Mouse (Mus musculus): ENCODE results near the gene Fgf12. TPM values are rescaled to one million over a fixed set of nuclear protein-coding genes. Genes with fewer than 3 reads are reported as not detected.

Gene Fgf12
- total and polyA plus RNA-seq, 2 experiments from 2014 or later: 5.2 to 44.8 TPM

- H3K36me3 ChIP-seq (replicated peaks; ENCODE audit: control insufficient read depth, insufficient read depth, low read length): no peaks in the 10 kb centered on the region
- TF ChIP-seq CTCF (IDR thresholded peaks at IDR 0.05; ENCODE audit: low read depth) (no peak), EP300 (IDR thresholded peaks at IDR 0.05; ENCODE audit: low read depth) (no peak)
- 1% methylated on average over 46 of the region's 51 CpGs for WGBS
- H3K27me3 ChIP-seq (ENCODE audit: control insufficient read depth, insufficient read depth, low read length): peaks cover 55% of the 10 kb centered on the region
- H3K9ac ChIP-seq (replicated peaks; ENCODE audit: low read depth, low read length): no peak overlapping the region
- peak overlapping the region; percentile 74 for H3K4me3 ChIP-seq (ENCODE audit: low read depth, low read length)
- H3K4me1 ChIP-seq (ENCODE audit: control insufficient read depth, insufficient read depth): peaks cover 3% of the 10 kb centered on the region; the same call in 1 of the 2 replicates
- H3K9me3 ChIP-seq (replicated peaks; ENCODE audit: control insufficient read depth, low read length): no peaks in the 10 kb centered on the region
- peak overlapping the region; percentile 100 for H3K4me2 ChIP-seq (ENCODE audit: low read depth, low read length)
- DNase-seq (ENCODE audit: low spot score) (peak; percentile 8), ATAC-seq (ENCODE audit: insufficient read depth, low read depth) (peak; percentile 41; the same call in 1 of the 2 replicates)
- no peak overlapping the region for H3K27ac ChIP-seq (ENCODE audit: low read depth)
Observed at GRCm38 (mm10) chr16:28444993-28445799, 307.7 kb downstream of the Fgf12 start.

GRCm38 (mm10) chr16:28421617-28422016 is 331.3 kb downstream of the Fgf12 start:
- Histone ChIP-seq H3K4me3 (ENCODE audit: low read depth, low read length) (no peak overlapping the region), H3K9me3 (replicated peaks; ENCODE audit: control insufficient read depth, low read length) (no peaks in the 10 kb centered on the region), H3K4me1 (ENCODE audit: control insufficient read depth, insufficient read depth) (no peaks in the 10 kb centered on the region), H3K27me3 (ENCODE audit: control insufficient read depth, insufficient read depth, low read length) (no peaks in the 10 kb centered on the region), H3K9ac (replicated peaks; ENCODE audit: low read depth, low read length) (no peak overlapping the region), H3K27ac (ENCODE audit: low read depth) (no peak overlapping the region), H3K36me3 (replicated peaks; ENCODE audit: control insufficient read depth, insufficient read depth, low read length) (no peaks in the 10 kb centered on the region), H3K4me2 (ENCODE audit: low read depth, low read length) (no peak overlapping the region)
- no peak for TF ChIP-seq CTCF (IDR thresholded peaks at IDR 0.05; ENCODE audit: low read depth)
- ATAC-seq (ENCODE audit: insufficient read depth, low read depth) (no peak), DNase-seq (ENCODE audit: low spot score) (no peak)
- WGBS: 83% methylated on average over 1 of the region's 1 CpGs

- TF ChIP-seq EP300 (IDR thresholded peaks at IDR 0.05; ENCODE audit: low read depth) (no peak), CTCF (IDR thresholded peaks at IDR 0.05; ENCODE audit: low read depth) (no peak)
- no peaks in the 10 kb centered on the region for H3K4me1 ChIP-seq (ENCODE audit: control insufficient read depth, insufficient read depth)
- DNase-seq (ENCODE audit: low spot score) (no peak), ATAC-seq (ENCODE audit: insufficient read depth, low read depth) (no peak)
- H3K27ac ChIP-seq (ENCODE audit: low read depth): no peak overlapping the region
- H3K4me2 ChIP-seq (ENCODE audit: low read depth, low read length): no peak overlapping the region
- H3K27me3 ChIP-seq (ENCODE audit: control insufficient read depth, insufficient read depth, low read length): no peaks in the 10 kb centered on the region
- no peak overlapping the region for H3K9ac ChIP-seq (replicated peaks; ENCODE audit: low read depth, low read length)
- 49% methylated on average over 3 of the region's 3 CpGs for WGBS
- no peak overlapping the region for H3K4me3 ChIP-seq (ENCODE audit: low read depth, low read length)
- no peaks in the 10 kb centered on the region for H3K9me3 ChIP-seq (replicated peaks; ENCODE audit: control insufficient read depth, low read length)
- no peaks in the 10 kb centered on the region for H3K36me3 ChIP-seq (replicated peaks; ENCODE audit: control insufficient read depth, insufficient read depth, low read length)
Observed at GRCm38 (mm10) chr16:28419693-28420299, 333.1 kb downstream of the Fgf12 start.

- no peaks in the 10 kb centered on the region for H3K27me3 ChIP-seq (ENCODE audit: control insufficient read depth, insufficient read depth, low read length)
Observed at GRCm38 (mm10) chr16:28411210-28411817, 341.6 kb downstream of the Fgf12 start.

GRCm38 (mm10) chr16:28408294-28408693 is 344.6 kb downstream of the Fgf12 start:
- Histone ChIP-seq H3K9ac (replicated peaks; ENCODE audit: low read depth, low read length) (no peak overlapping the region), H3K27ac (ENCODE audit: low read depth) (no peak overlapping the region), H3K4me3 (ENCODE audit: low read depth, low read length) (no peak overlapping the region), H3K36me3 (replicated peaks; ENCODE audit: control insufficient read depth, insufficient read depth, low read length) (no peaks in the 10 kb centered on the region), H3K4me2 (ENCODE audit: low read depth, low read length) (no peak overlapping the region), H3K27me3 (ENCODE audit: control insufficient read depth, insufficient read depth, low read length) (no peaks in the 10 kb centered on the region), H3K4me1 (ENCODE audit: control insufficient read depth, insufficient read depth) (no peaks in the 10 kb centered on the region), H3K9me3 (replicated peaks; ENCODE audit: control insufficient read depth, low read length) (no peaks in the 10 kb centered on the region)
- DNase-seq (ENCODE audit: low spot score) (no peak), ATAC-seq (ENCODE audit: insufficient read depth, low read depth) (no peak)
- WGBS: 64% methylated on average over 7 of the region's 7 CpGs
- no peak for TF ChIP-seq EP300 (IDR thresholded peaks at IDR 0.05; ENCODE audit: low read depth)
- no peak for TF ChIP-seq CTCF (IDR thresholded peaks at IDR 0.05; ENCODE audit: low read depth)

More at GRCm38 (mm10) chr16:28411210-28411817, 341.6 kb downstream of the Fgf12 start:
- Histone ChIP-seq H3K4me2 (ENCODE audit: low read depth, low read length) (no peak overlapping the region), H3K27ac (ENCODE audit: low read depth) (no peak overlapping the region), H3K9me3 (replicated peaks; ENCODE audit: control insufficient read depth, low read length) (no peaks in the 10 kb centered on the region), H3K9ac (replicated peaks; ENCODE audit: low read depth, low read length) (no peak overlapping the region), H3K4me1 (ENCODE audit: control insufficient read depth, insufficient read depth) (no peaks in the 10 kb centered on the region), H3K36me3 (replicated peaks; ENCODE audit: control insufficient read depth, insufficient read depth, low read length) (no peaks in the 10 kb centered on the region), H3K4me3 (ENCODE audit: low read depth, low read length) (no peak overlapping the region)
- WGBS: 54% methylated on average over 5 of the region's 5 CpGs
- ATAC-seq (ENCODE audit: insufficient read depth, low read depth) (no peak), DNase-seq (ENCODE audit: low spot score) (no peak)
- no peak for TF ChIP-seq CTCF (IDR thresholded peaks at IDR 0.05; ENCODE audit: low read depth)
- TF ChIP-seq EP300 (IDR thresholded peaks at IDR 0.05; ENCODE audit: low read depth): no peak
